Mouse (Mus musculus): ENCODE results near the gene P3h2. TPM values are rescaled to one million over a fixed set of nuclear protein-coding genes. Genes with fewer than 3 reads are reported as not detected.
A peak's percentile ranks its signal among the peaks of the same experiment; 100 is the strongest.

Gene P3h2
- total and polyA plus RNA-seq, 2 experiments from 2014 or later: 0.74 to 5.6 TPM

- H3K27me3 ChIP-seq (ENCODE audit: control insufficient read depth, insufficient read depth, low read length): no peaks in the 10 kb centered on the region
- H3K9me3 ChIP-seq (replicated peaks; ENCODE audit: control insufficient read depth, low read length): no peaks in the 10 kb centered on the region
Measured at GRCm38 (mm10) chr16:26005811-26006210, 99.8 kb downstream of the P3h2 start.

GRCm38 (mm10) chr16:26003261-26003660 lies 102.3 kb downstream of the P3h2 start:
- no peak for TF ChIP-seq EP300 (IDR thresholded peaks at IDR 0.05; ENCODE audit: low read depth)
- no peak for TF ChIP-seq CTCF (IDR thresholded peaks at IDR 0.05; ENCODE audit: low read depth)
- ATAC-seq (ENCODE audit: insufficient read depth, low read depth): no peak
- Histone ChIP-seq H3K4me1 (ENCODE audit: control insufficient read depth, insufficient read depth) (peaks cover 5% of the 10 kb centered on the region; the same call in 1 of the 2 replicates), H3K36me3 (replicated peaks; ENCODE audit: control insufficient read depth, insufficient read depth, low read length) (no peaks in the 10 kb centered on the region), H3K4me2 (ENCODE audit: low read depth, low read length) (peak overlapping the region; percentile 43), H3K27me3 (ENCODE audit: control insufficient read depth, insufficient read depth, low read length) (no peaks in the 10 kb centered on the region), H3K9ac (replicated peaks; ENCODE audit: low read depth, low read length) (no peak overlapping the region), H3K27ac (ENCODE audit: low read depth) (0 out of 2 replicates have a peak overlapping the region, but pooled peaks have one; percentile 18), H3K4me3 (ENCODE audit: low read depth, low read length) (peak overlapping the region; percentile 12; the same call in 1 of the 2 replicates), H3K9me3 (replicated peaks; ENCODE audit: control insufficient read depth, low read length) (no peaks in the 10 kb centered on the region)
- 32% methylated on average over 4 of the region's 4 CpGs for WGBS
- peak; percentile 15 for DNase-seq (ENCODE audit: low spot score)

More at GRCm38 (mm10) chr16:26005811-26006210, 99.8 kb downstream of the P3h2 start:
- Histone ChIP-seq H3K27ac (ENCODE audit: low read depth) (no peak overlapping the region), H3K4me1 (ENCODE audit: control insufficient read depth, insufficient read depth) (peaks cover 5% of the 10 kb centered on the region; the same call in 1 of the 2 replicates), H3K4me2 (ENCODE audit: low read depth, low read length) (no peak overlapping the region), H3K36me3 (replicated peaks; ENCODE audit: control insufficient read depth, insufficient read depth, low read length) (no peaks in the 10 kb centered on the region), H3K4me3 (ENCODE audit: low read depth, low read length) (no peak overlapping the region), H3K9ac (replicated peaks; ENCODE audit: low read depth, low read length) (no peak overlapping the region)
- DNase-seq (ENCODE audit: low spot score) (no peak), ATAC-seq (ENCODE audit: insufficient read depth, low read depth) (no peak)
- WGBS: 89% methylated on average over 3 of the region's 3 CpGs
- no peak for TF ChIP-seq EP300 (IDR thresholded peaks at IDR 0.05; ENCODE audit: low read depth)
- TF ChIP-seq CTCF (IDR thresholded peaks at IDR 0.05; ENCODE audit: low read depth): no peak

GRCm38 (mm10) chr16:26002848-26003247 lies 102.7 kb downstream of the P3h2 start:
- H3K4me2 ChIP-seq (ENCODE audit: low read depth, low read length): peak overlapping the region; percentile 43
- DNase-seq (ENCODE audit: low spot score) (no peak), ATAC-seq (ENCODE audit: insufficient read depth, low read depth) (no peak)
- peaks cover 5% of the 10 kb centered on the region; the same call in 1 of the 2 replicates for H3K4me1 ChIP-seq (ENCODE audit: control insufficient read depth, insufficient read depth)
- H3K4me3 ChIP-seq (ENCODE audit: low read depth, low read length): peak overlapping the region; percentile 12; the same call in 1 of the 2 replicates
- H3K27me3 ChIP-seq (ENCODE audit: control insufficient read depth, insufficient read depth, low read length): no peaks in the 10 kb centered on the region
- TF ChIP-seq CTCF (IDR thresholded peaks at IDR 0.05; ENCODE audit: low read depth): no peak
- no peak for TF ChIP-seq EP300 (IDR thresholded peaks at IDR 0.05; ENCODE audit: low read depth)
- H3K9ac ChIP-seq (replicated peaks; ENCODE audit: low read depth, low read length): no peak overlapping the region
- no peaks in the 10 kb centered on the region for H3K9me3 ChIP-seq (replicated peaks; ENCODE audit: control insufficient read depth, low read length)
- H3K27ac ChIP-seq (ENCODE audit: low read depth): 0 out of 2 replicates have a peak overlapping the region, but pooled peaks have one; percentile 18
- WGBS: 33% methylated on average over 9 of the region's 9 CpGs
- no peaks in the 10 kb centered on the region for H3K36me3 ChIP-seq (replicated peaks; ENCODE audit: control insufficient read depth, insufficient read depth, low read length)

GRCm38 (mm10) chr16:25994605-25995004 lies 111.0 kb downstream of the P3h2 start:
- Histone ChIP-seq H3K4me3 (ENCODE audit: low read depth, low read length) (no peak overlapping the region), H3K4me2 (ENCODE audit: low read depth, low read length) (no peak overlapping the region), H3K27ac (ENCODE audit: low read depth) (no peak overlapping the region), H3K27me3 (ENCODE audit: control insufficient read depth, insufficient read depth, low read length) (no peaks in the 10 kb centered on the region), H3K9me3 (replicated peaks; ENCODE audit: control insufficient read depth, low read length) (no peaks in the 10 kb centered on the region), H3K4me1 (ENCODE audit: control insufficient read depth, insufficient read depth) (no peaks in the 10 kb centered on the region), H3K36me3 (replicated peaks; ENCODE audit: control insufficient read depth, insufficient read depth, low read length) (no peaks in the 10 kb centered on the region), H3K9ac (replicated peaks; ENCODE audit: low read depth, low read length) (no peak overlapping the region)
- ATAC-seq (ENCODE audit: insufficient read depth, low read depth) (no peak), DNase-seq (ENCODE audit: low spot score) (no peak)
- 91% methylated on average over 3 of the region's 3 CpGs for WGBS
- TF ChIP-seq CTCF (IDR thresholded peaks at IDR 0.05; ENCODE audit: low read depth) (no peak), EP300 (IDR thresholded peaks at IDR 0.05; ENCODE audit: low read depth) (no peak)

GRCm38 (mm10) chr16:25987221-25987620 lies 118.4 kb downstream of the P3h2 start:
- Histone ChIP-seq H3K4me1 (ENCODE audit: control insufficient read depth, insufficient read depth) (no peaks in the 10 kb centered on the region), H3K4me2 (ENCODE audit: low read depth, low read length) (no peak overlapping the region), H3K27ac (ENCODE audit: low read depth) (no peak overlapping the region), H3K4me3 (ENCODE audit: low read depth, low read length) (no peak overlapping the region), H3K9ac (replicated peaks; ENCODE audit: low read depth, low read length) (no peak overlapping the region), H3K9me3 (replicated peaks; ENCODE audit: control insufficient read depth, low read length) (no peaks in the 10 kb centered on the region), H3K27me3 (ENCODE audit: control insufficient read depth, insufficient read depth, low read length) (no peaks in the 10 kb centered on the region), H3K36me3 (replicated peaks; ENCODE audit: control insufficient read depth, insufficient read depth, low read length) (no peaks in the 10 kb centered on the region)
- 86% methylated on average over 5 of the region's 5 CpGs for whole genome bisulfite sequencing
- no peak for DNase-seq (ENCODE audit: low spot score)
- TF ChIP-seq CTCF (IDR thresholded peaks at IDR 0.05; ENCODE audit: low read depth) (no peak), EP300 (IDR thresholded peaks at IDR 0.05; ENCODE audit: low read depth) (no peak)
- ATAC-seq (ENCODE audit: insufficient read depth, low read depth): no peak

GRCm38 (mm10) chr16:25983635-25984034 lies 121.9 kb downstream of the P3h2 start:
- H3K4me2 ChIP-seq (ENCODE audit: low read depth, low read length): no peak overlapping the region
- H3K9me3 ChIP-seq (replicated peaks; ENCODE audit: control insufficient read depth, low read length): no peaks in the 10 kb centered on the region
- ATAC-seq (ENCODE audit: insufficient read depth, low read depth): no peak
- H3K27ac ChIP-seq (ENCODE audit: low read depth): no peak overlapping the region
- no peaks in the 10 kb centered on the region for H3K4me1 ChIP-seq (ENCODE audit: control insufficient read depth, insufficient read depth)
- H3K9ac ChIP-seq (replicated peaks; ENCODE audit: low read depth, low read length): no peak overlapping the region
- no peak overlapping the region for H3K4me3 ChIP-seq (ENCODE audit: low read depth, low read length)
- no peaks in the 10 kb centered on the region for H3K27me3 ChIP-seq (ENCODE audit: control insufficient read depth, insufficient read depth, low read length)
- H3K36me3 ChIP-seq (replicated peaks; ENCODE audit: control insufficient read depth, insufficient read depth, low read length): no peaks in the 10 kb centered on the region
- 49% methylated on average over 4 of the region's 4 CpGs for WGBS
- TF ChIP-seq CTCF (IDR thresholded peaks at IDR 0.05; ENCODE audit: low read depth) (peak; percentile 59), EP300 (IDR thresholded peaks at IDR 0.05; ENCODE audit: low read depth) (no peak)
- DNase-seq (ENCODE audit: low spot score): no peak

Data from heart, postnatal 0 days (tissue).